Mouse (Mus musculus) neural tube, embryonic 14.5 days (tissue): ENCODE measurements around the gene Amigo2. TPM values are rescaled to one million over a fixed set of nuclear protein-coding genes. Genes with fewer than 3 reads are reported as not detected.

ENCODE experiments used
- ATAC-seq: fragments of 200-750 bp; cut with Nextera tagmentation; 2 replicates; pipeline ENCODE4 v1.8.0; 2017; ENCODE audit warnings: low read depth, mild to moderate bottlenecking, moderate TSS enrichment, moderate library complexity
- H3K27ac ChIP-seq: fragments of 300-500 bp; sonication (generic); 2 replicates; pipeline ENCODE4 v1.5.1; 2014; ENCODE audit warnings: low read depth, mild to moderate bottlenecking, control low read depth, low read length, moderate library complexity, mixed read lengths
- H3K27me3 ChIP-seq: fragments of 300-500 bp; sonication (generic); 2 replicates; pipeline ENCODE4 v1.6.1; 2014; ENCODE audit warnings: low read length; ENCODE audit not compliant: control insufficient read depth, insufficient read depth
- H3K36me3 ChIP-seq: fragments of 300-500 bp; sonication (generic); 2 replicates; pipeline ENCODE4 v1.6.1; 2014; ENCODE audit warnings: low read length, mixed read lengths; ENCODE audit not compliant: control insufficient read depth, insufficient read depth
- H3K4me1 ChIP-seq: fragments of 300-500 bp; sonication (generic); 2 replicates; pipeline ENCODE4 v1.6.1; 2014; ENCODE audit warnings: low read length; ENCODE audit not compliant: control insufficient read depth, insufficient read depth
- H3K4me2 ChIP-seq: fragments of 300-500 bp; sonication (generic); 2 replicates; pipeline ENCODE4 v1.6.1; 2014; ENCODE audit warnings: mild to moderate bottlenecking, low read depth, low read length, control low read depth
- H3K4me3 ChIP-seq: fragments of 300-500 bp; sonication (generic); 2 replicates; pipeline ENCODE4 v1.5.1; 2014; ENCODE audit warnings: low read depth, low read length, control low read depth, mixed read lengths
- H3K9ac ChIP-seq: fragments of 300-500 bp; sonication (generic); replicated peaks from 2 replicates; pipeline ENCODE4 v1.6.1; 2014; ENCODE audit warnings: low read depth, mild to moderate bottlenecking, control low read depth, low read length, mixed read lengths
- H3K9me3 ChIP-seq: fragments of 300-500 bp; sonication (generic); 2 replicates; pipeline ENCODE4 v1.6.1; 2016; ENCODE audit warnings: low read length; ENCODE audit not compliant: control insufficient read depth
- WGBS: fragments of 180-500 bp; shearing (Covaris S2); extraction: QIAGEN DNeasy Blood & Tissue Kit; methylation state at CpG from one replicate; pipeline ENCODE4 v1.1.7; 2014; 5-methylcytosine and 5-hydroxymethylcytosine counted together
- polyA plus RNA-seq: library from polyadenylated mRNA; unstranded; fragments of >200 nt; fragmentation: Nextera tagmentation; extraction: Ambion mirVana; gene quantifications from 2 replicates; pipeline ENCODE4 v1.2.1, GENCODE M21; 2014

Gene Amigo2
- polyA plus RNA-seq, 1 experiment from 2014 or later: 8.5 TPM

GRCm38 (mm10) chr15:97246256-97246655 is 831 bp downstream of the Amigo2 start:
- H3K27ac ChIP-seq: no peak overlapping the region
- H3K27me3 ChIP-seq: no peaks in the 10 kb centered on the region
- 28% methylated on average over 14 of the region's 14 CpGs for WGBS
- H3K4me1 ChIP-seq: 0 out of 2 replicates have a peak, but pooled peaks cover 4% of the 10 kb centered on the region
- H3K4me2 ChIP-seq: peak overlapping the region; percentile 78
- no peaks in the 10 kb centered on the region for H3K9me3 ChIP-seq
- H3K36me3 ChIP-seq: no peaks in the 10 kb centered on the region
- H3K4me3 ChIP-seq: peak overlapping the region; percentile 70; the same call in 1 of the 2 replicates
- no peak for ATAC-seq
- H3K9ac ChIP-seq: no peak overlapping the region

GRCm38 (mm10) chr15:97245392-97245791 is 1.7 kb downstream of the Amigo2 start:
- no peak overlapping the region for H3K4me3 ChIP-seq

GRCm38 (mm10) chr15:97236943-97237342 is 10.1 kb downstream of the Amigo2 start:
- WGBS: 54% methylated on average over 9 of the region's 9 CpGs
- Histone ChIP-seq H3K4me3 (no peak overlapping the region), H3K36me3 (no peaks in the 10 kb centered on the region), H3K27ac (no peak overlapping the region), H3K4me1 (no peaks in the 10 kb centered on the region), H3K9ac (no peak overlapping the region), H3K9me3 (no peaks in the 10 kb centered on the region), H3K27me3 (no peaks in the 10 kb centered on the region), H3K4me2 (no peak overlapping the region)
- no peak for ATAC-seq

More at GRCm38 (mm10) chr15:97245392-97245791, 1.7 kb downstream of the Amigo2 start:
- Histone ChIP-seq H3K9ac (no peak overlapping the region), H3K36me3 (no peaks in the 10 kb centered on the region), H3K9me3 (no peaks in the 10 kb centered on the region), H3K27me3 (no peaks in the 10 kb centered on the region), H3K4me2 (no peak overlapping the region), H3K27ac (no peak overlapping the region), H3K4me1 (0 out of 2 replicates have a peak, but pooled peaks cover 4% of the 10 kb centered on the region)
- 88% methylated on average over 18 of the region's 18 CpGs for WGBS
- no peak for ATAC-seq

GRCm38 (mm10) chr15:97235183-97235582 is 11.9 kb downstream of the Amigo2 start:
- Histone ChIP-seq H3K36me3 (no peaks in the 10 kb centered on the region), H3K9me3 (no peaks in the 10 kb centered on the region), H3K4me2 (no peak overlapping the region), H3K27me3 (no peaks in the 10 kb centered on the region), H3K4me1 (no peaks in the 10 kb centered on the region), H3K9ac (no peak overlapping the region), H3K4me3 (no peak overlapping the region), H3K27ac (no peak overlapping the region)
- ATAC-seq: no peak
- WGBS: 34% methylated on average over 7 of the region's 7 CpGs

GRCm38 (mm10) chr15:97234076-97234475 is 13.0 kb downstream of the Amigo2 start:
- no peaks in the 10 kb centered on the region for H3K9me3 ChIP-seq
- 95% methylated on average over 6 of the region's 6 CpGs for WGBS
- no peak overlapping the region for H3K27ac ChIP-seq
- H3K9ac ChIP-seq: no peak overlapping the region
- H3K4me3 ChIP-seq: no peak overlapping the region
- H3K4me1 ChIP-seq: no peaks in the 10 kb centered on the region
- H3K36me3 ChIP-seq: no peaks in the 10 kb centered on the region
- no peaks in the 10 kb centered on the region for H3K27me3 ChIP-seq
- no peak for ATAC-seq
- no peak overlapping the region for H3K4me2 ChIP-seq

GRCm38 (mm10) chr15:97229494-97230077 is 17.5 kb downstream of the Amigo2 start:
- no peak overlapping the region for H3K9ac ChIP-seq

GRCm38 (mm10) chr15:97224003-97224402 is 23.1 kb downstream of the Amigo2 start:
- H3K27me3 ChIP-seq: no peaks in the 10 kb centered on the region
- 72% methylated on average over 8 of the region's 8 CpGs for WGBS
- no peak for ATAC-seq

More at GRCm38 (mm10) chr15:97229494-97230077, 17.5 kb downstream of the Amigo2 start:
- no peaks in the 10 kb centered on the region for H3K27me3 ChIP-seq
- H3K27ac ChIP-seq: no peak overlapping the region
- no peak overlapping the region for H3K4me3 ChIP-seq
- H3K9me3 ChIP-seq: no peaks in the 10 kb centered on the region
- H3K4me1 ChIP-seq: no peaks in the 10 kb centered on the region
- WGBS: 91% methylated on average over 11 of the region's 11 CpGs
- no peaks in the 10 kb centered on the region for H3K36me3 ChIP-seq
- no peak for ATAC-seq
- no peak overlapping the region for H3K4me2 ChIP-seq

GRCm38 (mm10) chr15:97223431-97223830 is 23.7 kb downstream of the Amigo2 start:
- WGBS: 90% methylated on average over 10 of the region's 10 CpGs
- no peak overlapping the region for H3K4me2 ChIP-seq
- no peaks in the 10 kb centered on the region for H3K27me3 ChIP-seq
- H3K36me3 ChIP-seq: no peaks in the 10 kb centered on the region
- H3K4me3 ChIP-seq: no peak overlapping the region
- ATAC-seq: no peak
- no peaks in the 10 kb centered on the region for H3K9me3 ChIP-seq
- H3K4me1 ChIP-seq: no peaks in the 10 kb centered on the region
- no peak overlapping the region for H3K9ac ChIP-seq
- H3K27ac ChIP-seq: no peak overlapping the region

More at GRCm38 (mm10) chr15:97224003-97224402, 23.1 kb downstream of the Amigo2 start:
- Histone ChIP-seq H3K9ac (no peak overlapping the region), H3K27ac (no peak overlapping the region), H3K4me3 (no peak overlapping the region), H3K36me3 (no peaks in the 10 kb centered on the region), H3K4me1 (no peaks in the 10 kb centered on the region), H3K9me3 (no peaks in the 10 kb centered on the region), H3K4me2 (no peak overlapping the region)

- ATAC-seq: no peak
- Histone ChIP-seq H3K9ac (no peak overlapping the region), H3K4me3 (no peak overlapping the region), H3K27me3 (no peaks in the 10 kb centered on the region), H3K27ac (no peak overlapping the region), H3K36me3 (no peaks in the 10 kb centered on the region), H3K4me1 (no peaks in the 10 kb centered on the region), H3K4me2 (no peak overlapping the region), H3K9me3 (no peaks in the 10 kb centered on the region)
- WGBS: 91% methylated on average over 5 of the region's 5 CpGs
Observed at GRCm38 (mm10) chr15:97216843-97217242, 30.2 kb downstream of the Amigo2 start.
